Mouse (Mus musculus) ES-E14 (cell line): Measurements from ENCODE around the gene Carm1.

ENCODE experiments used
- HCFC1 ChIP-seq: IDR thresholded peaks from 2 replicates; pipeline ENCODE4 v1.6.1; 2012; ENCODE audit warnings: low read length, inconsistent platforms, borderline replicate concordance; ENCODE audit not compliant: insufficient read depth
- MAFK ChIP-seq: IDR thresholded peaks from 2 replicates; pipeline ENCODE4 v1.6.1; 2014; ENCODE audit warnings: mild to moderate bottlenecking, low read depth, low read length, inconsistent platforms; ENCODE audit not compliant: insufficient read depth

DNA sequence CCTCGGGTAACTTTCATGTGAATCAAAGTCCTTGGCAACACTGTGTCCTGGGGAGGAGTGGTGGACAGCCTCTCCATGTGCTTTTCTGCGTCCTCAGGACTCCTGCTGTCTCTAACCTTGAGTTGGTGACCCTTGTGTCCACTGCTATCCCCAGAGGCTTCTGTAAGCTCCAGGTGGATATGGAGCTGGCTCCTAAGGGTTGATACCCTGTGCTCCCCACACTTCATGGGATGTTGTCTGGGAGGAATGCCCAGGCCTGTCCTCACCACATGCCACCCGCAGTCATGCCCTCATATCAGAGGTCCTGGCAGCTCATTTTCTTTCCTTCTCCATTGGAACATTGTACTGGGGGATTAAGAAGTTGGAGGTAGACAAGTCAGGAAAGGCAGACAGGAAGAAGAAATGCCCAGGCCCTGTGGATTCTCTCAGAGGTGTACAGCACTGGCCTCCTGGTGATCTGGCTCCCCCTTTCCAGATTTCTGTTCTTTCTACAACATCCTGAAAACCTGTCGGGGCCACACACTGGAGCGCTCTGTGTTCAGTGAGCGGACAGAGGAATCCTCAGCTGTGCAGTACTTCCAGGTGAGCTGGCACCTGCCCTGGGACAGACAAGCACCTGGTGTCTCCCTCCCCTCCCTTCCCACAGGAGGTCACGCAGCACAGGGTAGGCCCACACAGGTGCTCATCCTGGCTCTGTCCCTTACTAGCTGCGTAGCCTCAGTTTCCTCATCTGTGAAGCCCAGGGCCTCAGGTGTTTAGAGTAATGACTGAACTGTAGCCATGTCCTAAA lies 27.5 kb downstream of the Carm1 start:
- TF ChIP-seq MAFK (no peak), HCFC1 (no peak)
